Mouse (Mus musculus) C2C12 (cell line): ENCODE data around the gene Polr2e. TPM values are rescaled to one million over a fixed set of nuclear protein-coding genes. Genes with fewer than 3 reads are reported as not detected.

Experiments
- H3K27me3 ChIP-seq: one replicate; pipeline ENCODE4 v1.6.1; 2011; ENCODE audit not compliant: control insufficient read depth, insufficient read depth, insufficient read length
- H3K36me3 ChIP-seq: one replicate; pipeline ENCODE4 v1.6.1; 2011; ENCODE audit not compliant: control insufficient read depth, insufficient read depth
- H3K4me3 ChIP-seq: one replicate; pipeline ENCODE4 v1.5.1; 2011; ENCODE audit warnings: mild to moderate bottlenecking, control low read depth; ENCODE audit not compliant: poor library complexity, insufficient read depth, severe bottlenecking
- H3K79me2 ChIP-seq: one replicate; pipeline ENCODE4 v1.6.1; 2011; ENCODE audit not compliant: control insufficient read depth, insufficient read depth
- H3K79me3 ChIP-seq: one replicate; pipeline ENCODE4 v1.6.1; 2011; ENCODE audit warnings: low read depth, control low read depth
- H3ac ChIP-seq: one replicate; pipeline ENCODE3; 2011; ENCODE audit warnings: low read depth; ENCODE audit not compliant: control insufficient read depth, insufficient read length
- CEBPB ChIP-seq: IDR thresholded peaks from one replicate; pipeline ENCODE4 v1.6.1; 2011; ENCODE audit warnings: low read depth, mild to moderate bottlenecking, control low read depth, moderate library complexity
- CTCF ChIP-seq: IDR thresholded peaks from one replicate; pipeline ENCODE4 v1.5.1; 2011; ENCODE audit not compliant: control insufficient read depth, insufficient read depth, insufficient read length
- FOSL1 ChIP-seq: IDR thresholded peaks from one replicate; pipeline ENCODE4 v1.8.0; 2011; ENCODE audit warnings: mild to moderate bottlenecking, low read length; ENCODE audit not compliant: poor library complexity, insufficient read depth, severe bottlenecking
- MAX ChIP-seq: IDR thresholded peaks from one replicate; pipeline ENCODE4 v1.6.1; 2011; ENCODE audit warnings: mild to moderate bottlenecking, control low read depth
- MYOD1 ChIP-seq: IDR thresholded peaks from one replicate; pipeline ENCODE4 v1.6.1; 2011; ENCODE audit warnings: low read depth; ENCODE audit not compliant: control insufficient read depth, insufficient read length
- MYOG ChIP-seq: IDR thresholded peaks from one replicate; pipeline ENCODE4 v1.6.1; 2011; ENCODE audit not compliant: control insufficient read depth, insufficient read length; ENCODE audit errors: extremely low read depth
- USF1 ChIP-seq: IDR thresholded peaks from one replicate; pipeline ENCODE4 v1.6.1; 2011; ENCODE audit warnings: low read depth, mild to moderate bottlenecking, control low read depth, moderate library complexity
- polyA plus RNA-seq: library from polyadenylated mRNA; unstranded; fragments of >200 nt; fragmentation: generic; extraction: Trizol; gene quantifications from one replicate; pipeline ENCODE4 v1.2.1, GENCODE M21; 2012; ENCODE audit warnings: missing spikeins

The Polr2e gene
- polyA plus RNA-seq, 1 experiment = 269 TPM

GRCm38 (mm10) chr10:80027681-80028520, 11.7 kb downstream of the Polr2e start:
- no peaks in the 10 kb centered on the region for H3K36me3 ChIP-seq
- no peaks in the 10 kb centered on the region for H3K79me3 ChIP-seq
- H3K27me3 ChIP-seq = no peaks in the 10 kb centered on the region
- no peaks in the 10 kb centered on the region for H3K79me2 ChIP-seq
- TF ChIP-seq CEBPB (no peak), MAX (no peak), USF1 (no peak), MYOD1 (no peak), FOSL1 (no peak), CTCF (no peak), MYOG (no peak)
- H3ac ChIP-seq = no peak overlapping the region
- H3K4me3 ChIP-seq = no peak overlapping the region

DNA sequence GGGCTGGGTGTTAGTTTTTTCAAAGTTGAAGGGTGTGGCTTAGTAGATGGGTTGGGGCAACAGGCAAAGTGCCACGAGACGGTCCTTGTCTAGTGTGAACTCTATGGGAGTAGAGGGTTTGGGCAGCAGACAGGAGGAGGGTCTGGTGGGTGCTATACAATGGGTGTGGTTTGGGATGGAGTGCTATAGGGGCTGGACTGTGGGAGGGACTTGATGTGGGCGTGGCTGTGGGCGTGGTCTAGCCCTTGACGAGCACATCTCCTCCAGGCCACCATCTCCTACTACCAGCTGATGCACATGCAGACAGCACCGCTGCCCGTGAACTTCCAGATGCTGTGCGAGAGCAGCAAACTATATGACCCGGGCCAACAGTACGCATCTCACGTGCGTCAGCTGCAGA, 13.7 kb downstream of the Polr2e start:
- H3K79me2 ChIP-seq = no peaks in the 10 kb centered on the region
- TF ChIP-seq MYOD1 (no peak), CEBPB (no peak), USF1 (no peak), MAX (no peak), CTCF (no peak), FOSL1 (no peak), MYOG (no peak)
- H3K27me3 ChIP-seq = no peaks in the 10 kb centered on the region
- H3K36me3 ChIP-seq = no peaks in the 10 kb centered on the region
- no peaks in the 10 kb centered on the region for H3K79me3 ChIP-seq
- H3ac ChIP-seq = no peak overlapping the region
- no peak overlapping the region for H3K4me3 ChIP-seq

- Histone ChIP-seq H3ac (no peak overlapping the region), H3K4me3 (no peak overlapping the region), H3K36me3 (no peaks in the 10 kb centered on the region), H3K79me3 (no peaks in the 10 kb centered on the region), H3K27me3 (no peaks in the 10 kb centered on the region), H3K79me2 (no peaks in the 10 kb centered on the region)
- TF ChIP-seq USF1 (no peak), CEBPB (no peak), MYOG (no peak), CTCF (no peak), FOSL1 (no peak), MAX (no peak), MYOD1 (no peak)
Observed at GRCm38 (mm10) chr10:80025463-80025862, 14.1 kb downstream of the Polr2e start.

DNA sequence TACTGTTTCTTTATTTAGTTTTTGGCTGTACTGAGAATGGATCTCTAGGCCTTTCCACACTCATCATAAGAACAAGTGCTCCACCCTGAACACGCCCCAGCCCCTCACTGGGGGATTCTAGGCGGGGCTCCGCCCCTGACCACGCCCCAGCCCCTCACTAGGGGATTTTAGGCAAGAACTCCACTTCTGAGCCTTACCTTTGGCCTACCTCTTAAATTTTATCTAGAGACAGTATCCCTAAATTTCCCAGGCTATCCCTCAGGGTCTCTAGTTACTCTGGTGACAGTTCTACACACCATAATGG, 14.6 kb downstream of the Polr2e start:
- no peaks in the 10 kb centered on the region for H3K79me2 ChIP-seq
- no peak for TF ChIP-seq CEBPB
- H3K4me3 ChIP-seq = no peak overlapping the region
- no peaks in the 10 kb centered on the region for H3K36me3 ChIP-seq
- no peaks in the 10 kb centered on the region for H3K27me3 ChIP-seq
- H3K79me3 ChIP-seq = no peaks in the 10 kb centered on the region
- H3ac ChIP-seq = no peak overlapping the region

DNA sequence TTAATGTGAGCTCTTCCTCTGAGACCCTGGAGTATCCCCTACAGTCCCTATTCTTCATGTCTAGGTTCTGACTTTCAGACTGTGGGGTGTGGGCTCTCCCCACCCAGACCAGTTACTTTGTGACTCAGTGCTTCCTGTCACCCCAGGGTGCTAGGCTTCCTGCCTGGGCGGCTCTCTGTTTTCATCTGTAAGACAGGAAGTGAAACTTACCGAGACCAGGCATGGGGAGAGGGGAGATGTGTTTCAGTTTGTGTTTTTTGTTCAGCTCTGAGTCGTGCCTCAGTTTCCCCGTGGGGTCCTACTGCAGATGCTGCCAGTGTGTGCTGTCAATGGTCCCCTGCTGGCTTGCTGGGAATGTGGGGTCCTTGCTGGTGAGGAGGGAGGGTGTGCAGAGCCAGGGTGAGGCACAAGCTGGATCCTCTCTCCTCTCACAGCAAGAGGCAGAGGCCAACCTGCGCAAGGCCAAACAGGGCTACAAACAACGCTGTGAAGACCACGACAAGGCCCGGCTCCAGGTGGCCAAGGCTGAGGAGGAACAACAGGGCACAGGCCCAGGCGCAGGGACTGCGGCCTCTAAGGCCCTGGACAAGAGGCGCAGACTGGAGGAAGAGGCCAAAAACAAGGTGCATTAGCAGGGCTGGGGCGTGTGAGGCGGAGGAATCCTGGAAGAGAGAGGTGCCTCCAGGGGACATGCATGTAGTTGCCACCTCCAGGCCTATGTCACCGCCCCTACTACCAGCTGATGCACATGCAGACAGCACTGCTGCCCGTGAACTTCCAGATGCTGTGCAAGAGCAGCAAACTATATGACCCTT, 15.2 kb downstream of the Polr2e start:
- TF ChIP-seq CTCF = no peak
- TF ChIP-seq USF1 = no peak
- no peak for TF ChIP-seq MYOG
- TF ChIP-seq FOSL1 = no peak

GRCm38 (mm10) chr10:80023758-80024157, 15.8 kb downstream of the Polr2e start:
- Histone ChIP-seq H3K27me3 (no peaks in the 10 kb centered on the region), H3K36me3 (no peaks in the 10 kb centered on the region), H3ac (no peak overlapping the region), H3K4me3 (no peak overlapping the region), H3K79me2 (no peaks in the 10 kb centered on the region), H3K79me3 (no peaks in the 10 kb centered on the region)
- no peak for TF ChIP-seq CEBPB
- peak; percentile 63 for TF ChIP-seq MAX
- no peak for TF ChIP-seq FOSL1

More for the DNA sequence above, 15.2 kb downstream of the Polr2e start:
- H3ac ChIP-seq = peak overlapping the region; percentile 19
- no peak overlapping the region for H3K4me3 ChIP-seq
- H3K79me2 ChIP-seq = no peaks in the 10 kb centered on the region
- H3K27me3 ChIP-seq = no peaks in the 10 kb centered on the region
- no peaks in the 10 kb centered on the region for H3K79me3 ChIP-seq
- H3K36me3 ChIP-seq = no peaks in the 10 kb centered on the region
